Mouse (Mus musculus): Measurements from ENCODE around the gene Mindy2. TPM values are rescaled to one million over a fixed set of nuclear protein-coding genes. Genes with fewer than 3 reads are reported as not detected.

Mindy2 gene
- polyA plus RNA-seq (2017; shearing (Covaris generic)) = 60.8 TPM

GRCm38 (mm10) chr9:70657013-70657967, at the start of gene Mindy2:
Gene Mindy2 (minus strand): TSS chr9:70657174.

GRCm38 (mm10) chr9:70678682-70679131, 21.7 kb upstream of the Mindy2 start, which contains the start of gene Adam10:
Gene Adam10 (plus strand): TSS chr9:70678997.

GRCm38 (mm10) chr9:70656130-70657007, 605 bp downstream of the Mindy2 start, which contains the start of gene Gm10642:
Gene Gm10642 (plus strand): TSS chr9:70656251.

Other genes starting within 250 kb of the Mindy2 start
- 0.50 TPM for gene Ccnb2, start 235.6 kb downstream of the Mindy2 start, polyA plus RNA-seq (2017; shearing (Covaris generic))
- gene Rnf111, start 153.4 kb downstream of the Mindy2 start, polyA plus RNA-seq (2017; shearing (Covaris generic)) = 40.3 TPM
- 121 TPM for gene Sltm, start 114.4 kb downstream of the Mindy2 start, polyA plus RNA-seq (2017; shearing (Covaris generic))
- 0.87 TPM for gene Gm10642, start 923 bp downstream of the Mindy2 start, polyA plus RNA-seq (2017; shearing (Covaris generic))
- 56.2 TPM for gene Adam10, start 21.8 kb upstream of the Mindy2 start, polyA plus RNA-seq (2017; shearing (Covaris generic))